Mouse (Mus musculus) urinary bladder, postnatal 10 days (tissue): ENCODE data around the gene Srrm4.
"Not testable (repeated sequence)": the region's sequence is repeated elsewhere in the genome, so short reads cannot be mapped to it uniquely, and the experiment has no call there.

ENCODE experiments used
- DNase-seq: peaks from one replicate; pipeline ENCODE4 v3.0.0; 2022; ENCODE audit warnings: low spot score

Gene Srrm4

GRCm38 (mm10) chr5:116442697-116443458, 148.7 kb downstream of the Srrm4 start:
- no peak for DNase-seq

DNA sequence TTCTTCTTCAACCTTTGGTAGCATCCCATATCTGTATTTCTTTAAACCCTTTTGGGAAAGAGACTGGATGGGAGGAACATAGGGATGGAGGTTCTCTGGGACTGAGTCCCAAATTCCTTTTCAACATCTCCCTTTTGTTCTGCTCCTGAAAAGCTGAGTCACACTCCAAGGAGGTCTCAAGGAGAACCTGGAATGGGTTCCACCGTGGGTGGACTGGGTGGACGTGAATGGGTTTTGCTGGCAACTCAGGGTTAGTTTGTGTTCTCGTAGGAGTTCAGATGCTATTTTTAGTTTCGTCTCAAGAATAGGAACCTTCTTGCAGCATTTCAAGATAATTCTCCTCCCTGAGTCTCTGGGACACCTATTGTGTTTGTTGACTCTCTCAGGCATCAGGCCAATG, 151.4 kb downstream of the Srrm4 start:
- DNase-seq: no peak

DNA sequence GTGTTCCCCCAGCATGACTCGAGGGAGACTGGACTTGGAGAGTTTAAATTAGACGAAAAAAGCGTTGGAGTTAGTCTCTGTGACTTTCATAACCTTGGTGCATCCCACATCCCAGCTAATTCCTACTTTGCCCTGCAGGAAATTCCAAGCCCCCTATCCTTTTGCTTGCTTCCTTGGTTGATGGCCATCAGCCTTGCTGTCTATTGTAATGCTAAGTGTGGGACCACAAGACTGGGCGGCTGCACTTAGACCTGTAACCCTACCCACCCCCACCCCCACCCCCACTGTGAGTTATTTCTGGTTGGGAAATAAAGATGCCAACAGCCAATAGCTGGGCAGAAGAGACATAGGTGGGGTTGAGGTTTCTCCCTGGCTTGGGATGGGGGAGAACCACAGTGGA, 153.3 kb downstream of the Srrm4 start:
- DNase-seq: no peak

GRCm38 (mm10) chr5:116436117-116436516, 155.5 kb downstream of the Srrm4 start:
- DNase-seq: no peak

DNA sequence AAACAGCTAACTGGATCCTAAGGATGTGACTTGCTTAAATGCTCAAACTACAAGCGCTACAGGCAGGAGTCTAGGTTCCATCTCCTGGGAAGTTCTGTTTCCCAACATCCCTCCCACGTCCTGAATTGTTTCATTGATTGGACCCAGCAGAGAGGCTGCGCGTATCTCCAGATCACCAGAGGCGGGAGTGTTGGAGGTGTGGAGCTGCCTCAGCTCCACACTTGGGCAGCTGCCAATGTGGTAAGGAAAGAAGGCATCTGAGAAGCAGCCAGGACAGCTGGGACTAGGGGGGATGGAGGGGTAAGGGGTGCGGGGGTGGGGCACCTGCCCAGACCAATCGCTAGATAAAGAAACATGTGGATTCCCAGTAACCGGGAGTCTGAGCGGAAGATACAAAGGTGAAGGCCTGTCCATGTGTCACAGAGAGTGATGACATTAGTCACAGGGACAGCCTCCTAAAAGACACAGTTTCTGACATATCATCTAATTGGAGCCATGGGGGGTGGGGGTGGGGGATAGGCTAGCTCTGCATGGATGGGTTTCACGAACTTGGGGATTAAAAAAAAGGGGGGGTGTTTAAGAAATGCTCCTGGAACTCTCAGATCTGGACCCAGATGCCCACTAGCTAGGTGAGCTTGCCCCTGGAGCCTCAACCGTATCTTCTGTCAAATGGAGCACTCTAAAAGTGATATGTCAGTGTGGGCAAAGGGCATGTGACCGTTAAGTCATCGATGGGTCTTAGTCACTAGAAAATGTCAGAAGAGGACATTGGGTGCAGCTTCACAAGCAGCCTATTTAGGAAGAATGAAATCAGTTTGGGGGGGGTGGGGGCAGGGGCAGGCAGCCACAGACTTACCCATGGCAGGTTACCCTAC, 156.4 kb downstream of the Srrm4 start:
- no peak for DNase-seq

GRCm38 (mm10) chr5:116432871-116433270, 158.7 kb downstream of the Srrm4 start:
- no peak for DNase-seq

GRCm38 (mm10) chr5:116426701-116427100, 164.9 kb downstream of the Srrm4 start:
- DNase-seq: no peak

- DNase-seq: not testable (repeated sequence)
Observed at GRCm38 (mm10) chr5:116425709-116426108, 165.9 kb downstream of the Srrm4 start.

- no peak for DNase-seq
Observed at GRCm38 (mm10) chr5:116425273-116425672, 166.3 kb downstream of the Srrm4 start.

- no peak for DNase-seq
Observed at GRCm38 (mm10) chr5:116423746-116424145, 167.9 kb downstream of the Srrm4 start.

DNA sequence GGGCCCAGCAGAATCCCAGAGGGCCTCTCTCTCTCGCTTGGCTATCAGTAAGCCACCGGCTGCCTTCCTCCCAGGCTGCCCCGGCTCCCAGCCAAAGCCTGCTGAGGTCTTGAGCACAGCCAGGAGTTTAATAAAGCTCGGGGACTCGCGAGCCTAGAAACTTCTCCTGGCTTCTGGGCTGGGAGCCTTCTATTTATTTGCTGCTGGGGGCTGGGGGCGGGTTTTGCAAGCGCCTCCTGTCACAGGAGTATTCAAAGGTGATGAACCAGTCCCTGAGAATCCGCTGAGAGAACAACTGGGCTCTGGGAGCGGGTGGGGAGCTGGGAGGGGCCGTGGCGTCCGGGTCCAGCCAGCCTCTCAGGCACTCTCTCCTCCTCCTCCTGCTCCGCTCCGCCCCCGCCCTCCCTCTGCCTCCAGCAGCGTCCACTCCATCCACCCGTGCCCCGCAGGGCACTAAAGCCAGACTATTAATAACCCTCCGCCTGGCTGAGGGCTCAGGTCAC, 168.9 kb downstream of the Srrm4 start, which contains the start of gene Hspb8:
Gene Hspb8, minus strand, starts transcription at position 166 of the 503 bp plus-strand sequence.
- peak; percentile 40 for DNase-seq

GRCm38 (mm10) chr5:116421791-116422481, 169.7 kb downstream of the Srrm4 start:
- DNase-seq: no peak

DNA sequence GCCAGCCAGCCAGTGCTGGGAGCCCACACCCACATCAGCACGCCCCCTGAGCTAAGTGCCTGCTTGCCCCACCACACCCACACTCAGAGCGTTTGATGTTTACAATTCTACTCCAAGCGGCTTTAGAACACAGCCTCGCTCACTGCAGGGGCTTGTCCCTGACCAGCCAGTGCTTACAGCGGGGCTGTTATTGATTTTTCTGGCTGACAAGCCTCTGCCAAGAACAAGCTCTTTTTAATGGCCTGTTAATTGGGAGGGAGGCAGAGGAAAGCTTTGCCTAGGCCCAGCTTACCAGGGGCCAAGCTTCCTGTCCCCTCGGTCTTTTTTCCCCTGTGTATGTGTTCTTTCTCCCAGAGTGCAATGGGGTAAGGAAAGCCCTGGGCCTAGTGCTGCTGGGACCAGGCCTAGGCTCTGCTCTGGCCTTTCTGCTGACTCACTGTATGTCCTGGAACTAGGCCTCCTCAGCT, 170.8 kb downstream of the Srrm4 start:
- no peak for DNase-seq

DNA sequence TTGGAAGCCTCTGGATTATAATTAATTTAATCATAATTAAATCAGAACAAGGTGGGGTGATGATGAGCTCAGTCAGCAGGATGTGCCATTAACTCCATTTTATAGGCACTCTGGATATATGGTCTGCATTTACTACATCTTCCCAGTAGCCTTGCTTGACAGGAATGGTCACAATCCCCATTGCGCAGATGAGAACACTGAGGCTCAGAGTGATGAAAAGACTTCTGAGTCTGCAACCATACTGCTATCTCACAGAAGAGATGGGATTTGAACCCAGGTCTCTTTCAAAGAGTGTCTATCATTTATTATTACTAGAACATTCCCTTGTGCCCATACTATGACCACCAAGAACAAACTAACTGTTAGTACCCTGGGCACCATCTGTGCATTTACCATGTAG, 171.4 kb downstream of the Srrm4 start:
- no peak for DNase-seq

DNA sequence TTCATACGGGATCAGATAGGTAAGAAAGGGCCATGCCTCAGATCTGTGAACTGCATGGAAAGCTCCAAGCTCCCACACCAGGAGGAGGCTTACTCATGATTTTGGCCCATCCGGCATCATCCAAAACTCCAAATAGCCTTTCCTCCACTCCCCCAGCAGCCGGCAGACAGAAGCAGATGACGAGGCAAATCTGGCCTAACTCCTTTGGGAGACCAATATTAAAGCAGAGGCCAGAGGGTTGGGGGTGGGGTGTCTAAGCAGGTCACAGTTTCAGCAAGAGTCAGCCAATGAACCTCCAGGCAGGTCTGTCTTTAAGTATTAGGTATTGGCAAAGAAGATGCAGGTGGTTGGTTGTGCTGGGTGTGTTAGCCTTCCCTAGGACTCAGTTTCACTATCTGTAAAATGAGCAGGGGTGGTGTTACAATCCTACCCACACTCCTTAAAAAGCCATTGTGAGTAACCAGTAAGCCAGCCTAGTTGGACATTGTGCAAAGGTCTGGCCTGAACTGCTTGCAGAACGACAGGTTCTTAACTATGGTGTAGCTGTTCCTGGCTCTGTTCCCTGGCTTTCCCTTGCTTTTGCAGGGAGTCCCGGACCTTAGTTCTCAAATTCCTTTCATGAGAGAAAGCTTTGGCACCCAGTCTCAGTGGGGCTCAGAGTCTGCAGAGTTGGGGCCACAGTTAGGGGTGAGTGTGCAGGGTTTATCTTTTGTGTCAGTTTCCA, 172.1 kb downstream of the Srrm4 start:
- DNase-seq: no peak

DNA sequence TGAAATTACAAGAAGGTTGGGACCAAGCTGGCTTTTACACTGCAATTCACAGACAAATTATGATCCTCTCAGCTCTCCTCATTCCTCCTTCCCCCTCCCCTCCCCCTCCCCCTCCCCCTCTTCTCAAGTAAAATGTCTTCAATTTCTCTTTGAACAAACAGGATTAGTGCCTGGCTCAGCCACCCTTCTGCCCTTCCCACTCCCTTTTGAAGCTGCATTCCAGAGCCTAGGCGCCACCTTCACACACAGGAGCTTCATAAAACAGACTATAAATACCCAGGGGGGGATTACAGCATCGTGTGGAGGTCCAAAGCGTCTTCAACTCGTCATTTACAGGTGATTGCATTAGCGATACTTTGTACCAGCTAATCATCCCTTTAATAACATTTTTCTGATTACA, 175.4 kb downstream of the Srrm4 start:
- DNase-seq: no peak

DNA sequence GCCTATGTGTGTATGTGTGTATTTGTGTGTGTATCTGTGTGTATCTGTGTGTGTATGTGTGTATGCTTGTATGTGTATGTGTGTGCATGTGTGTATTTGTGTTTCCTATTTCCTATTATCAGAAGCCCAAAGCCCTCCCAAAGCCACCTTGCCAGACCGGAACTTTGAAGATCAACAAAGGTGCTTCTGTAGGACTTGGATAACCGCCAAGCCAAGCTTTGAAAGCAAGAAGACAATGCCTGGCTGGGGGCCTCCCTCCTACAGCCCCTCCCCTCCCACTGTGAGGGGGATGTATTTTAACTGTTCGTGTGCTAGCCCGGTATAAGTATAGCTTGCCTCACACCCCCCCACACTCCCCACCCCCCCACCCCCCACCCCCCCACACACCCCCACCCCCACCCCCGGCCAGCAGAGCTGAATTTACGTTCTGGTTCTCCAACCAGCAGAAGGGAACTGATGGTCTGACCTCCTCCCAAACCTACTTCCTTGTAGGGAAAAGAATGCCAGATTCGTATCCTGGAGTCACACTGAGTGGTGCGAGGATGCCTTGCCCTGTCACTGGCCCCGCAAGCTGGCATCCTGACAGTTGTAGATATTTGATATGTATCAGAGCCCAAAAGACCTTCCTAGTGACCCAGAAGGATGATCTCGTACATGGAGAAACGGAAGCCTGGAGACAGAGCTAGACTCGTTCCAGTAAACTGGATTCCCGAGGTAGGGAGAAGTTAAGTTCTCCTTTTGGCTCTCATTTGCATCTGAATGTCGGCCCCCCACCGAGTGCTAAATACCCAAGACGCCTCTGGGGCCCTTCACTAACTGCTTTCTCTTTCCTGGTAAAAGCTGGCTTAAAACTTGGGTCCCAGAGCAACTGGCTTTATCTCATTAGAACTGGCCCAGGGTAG, 181.7 kb downstream of the Srrm4 start:
- no peak for DNase-seq

DNA sequence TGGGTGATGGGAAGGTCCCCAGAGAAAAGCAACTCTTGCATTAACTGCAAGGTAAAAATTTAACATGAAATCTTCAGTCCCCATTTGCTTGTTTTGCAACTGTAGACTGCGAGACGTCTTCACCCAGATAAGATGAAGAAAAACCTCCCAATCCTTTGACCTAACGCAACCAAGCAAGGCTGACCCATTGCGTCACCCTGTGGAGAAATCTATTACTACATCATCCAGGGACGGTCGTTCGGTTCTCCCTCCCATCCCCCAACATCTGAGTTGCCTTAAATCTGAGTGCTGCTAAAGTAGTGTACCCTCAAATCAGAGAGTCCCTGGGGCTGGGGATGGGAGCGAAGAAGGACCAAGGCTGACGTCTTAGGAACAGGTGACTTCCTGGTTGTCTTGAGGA, 182.7 kb downstream of the Srrm4 start:
- DNase-seq: no peak

DNA sequence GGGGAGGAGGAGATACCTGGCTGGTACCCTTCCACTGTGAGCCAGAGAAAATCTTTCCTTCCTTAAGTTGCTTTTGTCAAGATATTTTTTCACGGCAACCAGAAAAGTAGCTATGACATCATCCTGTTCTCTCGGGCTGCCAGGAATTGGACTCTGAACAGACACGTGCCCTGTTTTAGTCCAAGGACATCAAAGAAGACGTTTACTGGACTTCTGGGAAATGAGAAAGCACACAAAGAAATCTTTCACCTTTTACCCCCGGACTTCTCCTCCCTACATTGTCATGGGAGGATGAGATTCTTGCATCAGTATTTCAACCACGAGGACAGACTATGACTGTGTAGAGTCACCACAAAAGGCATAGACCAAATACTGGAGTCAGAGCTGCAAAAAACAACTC, 183.7 kb downstream of the Srrm4 start:
- no peak for DNase-seq

- no peak for DNase-seq
Observed at GRCm38 (mm10) chr5:116407321-116407720, 184.3 kb downstream of the Srrm4 start.

DNA sequence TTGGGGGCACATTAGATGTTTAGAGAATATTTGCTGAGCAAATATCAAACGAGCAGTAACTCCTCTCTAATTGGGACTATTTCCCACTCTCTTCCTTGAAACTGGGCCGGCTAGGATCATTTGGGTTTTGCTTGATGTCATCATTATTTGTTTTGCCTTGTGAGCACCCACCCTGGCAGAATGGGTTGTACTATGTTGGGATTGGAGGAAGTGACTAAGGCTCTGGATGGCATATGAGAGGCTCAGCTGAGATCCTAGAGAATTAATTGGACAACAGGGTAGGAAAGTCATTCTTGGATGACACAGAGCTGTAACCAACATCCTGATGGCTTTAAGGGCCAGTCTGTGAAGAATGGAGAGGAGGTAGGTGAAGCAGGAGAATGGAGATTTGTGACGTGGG, 185.1 kb downstream of the Srrm4 start:
- DNase-seq: no peak
